Mouse (Mus musculus) heart, postnatal 36 days (tissue): ENCODE measurements around the gene Olfr543. TPM values are rescaled to one million over a fixed set of nuclear protein-coding genes. Genes with fewer than 3 reads are reported as not detected.
A peak's percentile ranks its signal among the peaks of the same experiment; 100 is the strongest.

Source experiments
- DNase-seq, 2 experiments: peaks; one replicate each; pipeline ENCODE4 v3.0.0; 2021 to 2022
- intact Hi-C: fragments of 180-260 bp; cut with DNase I; formaldehyde crosslinking; loops from one replicate; pipeline ENCODE4 v1.15.1; 2025
- total RNA-seq, 2 experiments: library from RNA; stranded (reverse); gene quantifications; 2 replicates each; pipeline ENCODE4 v1.2.3; 2021

Gene Olfr543
- total RNA-seq, 2 experiments from 2014 or later, result not detected

- DNase-seq, result no peak
- intact Hi-C loops, result no loop called here
Measured at GRCm38 (mm10) chr7:102478425-102478824, 3.1 kb downstream of the Olfr543 start.

- intact Hi-C loops, result no loop called here
- no peak for DNase-seq
Measured at GRCm38 (mm10) chr7:102477377-102477776, 4.1 kb downstream of the Olfr543 start.

DNA sequence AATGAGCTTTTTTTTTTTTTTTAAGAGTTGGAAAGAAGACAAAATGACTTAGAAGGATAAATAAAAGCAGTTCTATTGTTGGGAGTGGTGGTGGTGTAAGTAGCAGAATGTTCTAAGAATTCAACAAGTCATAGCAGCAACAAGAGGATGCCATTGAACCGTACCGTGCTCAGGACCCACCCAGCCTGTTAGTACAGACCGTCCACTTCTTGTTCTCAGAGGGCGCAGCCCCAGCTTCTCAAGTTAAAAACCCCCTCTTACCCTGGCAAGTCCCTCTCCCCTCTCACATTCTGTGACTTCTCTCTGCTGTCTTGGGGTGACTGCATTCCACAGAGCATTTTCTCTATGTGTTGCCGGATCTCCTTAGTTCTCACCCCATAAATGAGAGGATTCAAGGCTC lies 4.9 kb downstream of the Olfr543 start:
- intact Hi-C loops, result no loop called here
- DNase-seq, result no peak

DNA sequence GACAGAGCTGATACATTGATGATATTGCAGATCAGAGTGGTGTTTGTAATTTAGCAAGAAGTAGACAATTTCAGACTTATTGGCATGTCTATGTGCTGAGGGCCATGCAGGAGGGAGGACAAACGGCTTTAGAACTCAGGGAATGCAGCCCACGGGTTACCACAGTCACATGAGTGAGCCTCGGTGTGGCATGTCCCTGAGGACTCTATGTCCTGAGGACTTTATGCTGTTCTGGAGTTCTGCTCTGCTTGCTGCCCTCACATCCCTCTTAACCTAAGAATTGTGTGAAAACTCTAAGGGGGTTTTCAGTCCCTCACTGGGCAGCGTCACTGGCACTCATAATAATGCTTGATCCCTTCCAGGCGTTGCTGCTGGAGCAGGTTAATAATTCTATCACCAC lies 8.8 kb downstream of the Olfr543 start:
- intact Hi-C loops, result no loop called here
- DNase-seq, result no peak

DNA sequence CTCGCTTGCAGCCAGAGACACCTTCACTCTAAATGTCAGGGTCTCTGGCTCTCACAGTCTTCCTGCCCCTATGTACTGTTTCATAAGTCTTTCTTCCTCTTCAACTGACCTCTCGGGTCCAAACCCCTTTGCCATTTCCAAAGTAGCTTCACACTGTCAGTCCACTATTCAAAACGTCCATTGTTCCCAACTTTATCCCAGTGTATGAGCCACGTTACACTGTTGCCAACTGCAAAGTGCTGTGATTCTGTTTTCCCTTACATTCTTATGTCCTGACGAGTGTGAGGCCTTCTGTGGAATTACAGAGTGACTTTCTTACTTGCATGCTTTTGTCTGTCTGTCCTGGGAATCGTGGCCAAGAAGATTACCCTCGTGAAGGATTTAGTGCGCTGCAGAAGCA lies 13.9 kb downstream of the Olfr543 start:
- no peak for DNase-seq
- intact Hi-C loops, result no loop called here

GRCm38 (mm10) chr7:102458618-102459380 lies 22.7 kb downstream of the Olfr543 start:
- no peak for DNase-seq
- intact Hi-C loops, result no loop called here

DNA sequence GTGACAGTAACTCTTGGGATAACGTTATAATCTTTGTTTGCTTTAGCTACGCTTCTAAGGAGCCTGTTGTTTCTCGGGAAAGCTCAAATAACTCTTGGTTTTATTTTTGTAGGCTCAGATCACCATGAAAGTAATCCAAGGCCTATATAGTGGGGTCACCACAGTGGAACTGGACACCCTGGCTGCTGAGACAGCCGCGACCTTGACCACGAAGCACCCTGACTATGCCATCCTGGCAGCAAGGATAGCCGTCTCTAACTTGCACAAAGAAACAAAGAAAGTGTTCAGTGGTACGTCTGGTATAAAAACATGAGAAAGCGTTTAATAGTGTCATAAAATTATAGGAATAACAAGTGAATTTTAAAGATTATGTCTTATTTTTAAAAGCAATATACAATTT lies 35.0 kb downstream of the Olfr543 start:
- no peak for DNase-seq
- intact Hi-C loops, result no loop called here

DNA sequence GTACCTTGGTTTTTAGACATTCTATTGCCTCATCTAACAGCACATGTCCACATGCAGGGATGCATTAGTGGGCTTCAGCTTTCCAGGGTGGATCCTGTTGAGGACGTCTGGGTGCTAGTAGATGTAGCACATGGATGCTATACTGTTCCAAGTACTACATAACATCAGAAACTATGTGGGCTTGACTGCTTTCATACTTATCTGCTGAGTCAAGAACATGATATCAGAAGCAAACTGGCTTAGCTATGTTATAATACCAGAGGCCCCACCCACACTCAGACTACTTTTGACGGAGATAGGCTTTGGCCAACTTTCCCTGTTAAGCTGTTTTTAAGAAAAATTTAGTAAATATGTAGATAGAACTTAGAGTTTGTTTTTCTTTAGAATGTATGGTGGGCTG lies 37.2 kb downstream of the Olfr543 start:
- DNase-seq, result no peak
- intact Hi-C loops, result no loop called here

GRCm38 (mm10) chr7:102442432-102442831 lies 39.0 kb downstream of the Olfr543 start:
- intact Hi-C loops, result no loop called here
- DNase-seq, result no peak

DNA sequence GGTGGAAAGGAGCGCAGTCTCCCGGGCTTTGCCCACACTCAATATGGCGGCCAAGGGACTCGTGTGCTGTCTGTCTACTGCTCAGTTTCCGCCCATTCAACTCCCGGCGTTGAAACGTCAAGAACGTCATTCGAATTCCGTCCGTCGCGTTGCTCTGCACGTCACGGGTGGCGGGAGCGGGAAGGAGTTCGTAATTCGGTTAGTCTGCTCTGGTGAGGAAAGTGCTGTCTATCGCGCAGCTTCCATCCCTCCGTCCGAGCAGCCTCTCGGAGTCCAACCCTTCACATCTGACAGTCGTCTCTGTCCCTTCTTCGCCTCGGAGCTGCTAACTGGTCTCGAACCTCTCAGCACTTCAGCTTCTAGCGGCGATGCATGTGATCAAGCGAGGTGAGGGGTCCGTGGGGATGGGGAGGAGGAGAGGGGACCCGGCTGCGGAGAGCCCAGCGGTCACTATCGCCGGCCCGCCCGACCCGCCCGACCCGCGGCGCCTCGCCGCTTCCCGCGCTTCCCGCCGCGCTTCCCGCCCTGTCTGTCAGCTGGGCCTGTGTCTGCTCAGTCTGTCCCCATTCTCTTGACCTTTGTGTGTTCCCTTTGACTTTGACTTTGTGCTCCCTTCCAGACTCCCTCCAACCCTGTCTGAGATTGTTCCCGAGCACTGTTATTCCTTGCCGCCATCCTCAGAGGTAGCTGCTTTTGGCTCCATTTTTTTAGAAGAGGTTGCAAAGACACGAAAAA lies 39.7 kb downstream of the Olfr543 start, which contains the start of gene Rrm1:
TSS of gene Rrm1 (plus strand) at position 39 of the 735 bp plus-strand sequence.
- peak; percentile 91 to 94 for DNase-seq
- intact Hi-C loops, result no loop called here

GRCm38 (mm10) chr7:102440822-102441656 lies 40.4 kb downstream of the Olfr543 start:
- no peak for DNase-seq

GRCm38 (mm10) chr7:102434344-102434743 lies 47.1 kb downstream of the Olfr543 start:
- intact Hi-C loops, result no loop called here
- DNase-seq, result no peak

More at GRCm38 (mm10) chr7:102440822-102441656, 40.4 kb downstream of the Olfr543 start:
- intact Hi-C loops, result no loop called here

Other genes with a start within 250 kb of the Olfr543 start
- 10 to 100 TPM; 24.7 to 35.3 TPM for gene Rhog, start 225.6 kb downstream of the Olfr543 start, total RNA-seq
- 10 to 100 TPM; 21.8 to 29.7 TPM for gene Stim1, start 213.9 kb downstream of the Olfr543 start, total RNA-seq
- 10 to 100 TPM in 1 of 2 experiments, 1 to 10 TPM in 1; 9.6 to 10.9 TPM for gene Rrm1, start 40.0 kb downstream of the Olfr543 start, total RNA-seq
- gene Olfr544, start 6.6 kb upstream of the Olfr543 start, total RNA-seq, result not detected
- not detected for gene Olfr545, start 17.9 kb upstream of the Olfr543 start, total RNA-seq
- not detected for gene Olfr547, start 53.1 kb upstream of the Olfr543 start, total RNA-seq
- gene Olfr548-ps1, start 59.2 kb upstream of the Olfr543 start, total RNA-seq, result not detected
- gene Olfr549, start 68.2 kb upstream of the Olfr543 start, total RNA-seq, result not detected
- 1 to 10 TPM; 5.2 to 7.0 TPM for gene Trim21, start 83.8 kb upstream of the Olfr543 start, total RNA-seq
- gene Olfr550, start 89.8 kb upstream of the Olfr543 start, total RNA-seq, result under 1 TPM in 1 of 2 experiments, not detected in 1; 0.08 TPM
- gene Olfr551, start 110.2 kb upstream of the Olfr543 start, total RNA-seq, result not detected
- gene Olfr552, start 116.1 kb upstream of the Olfr543 start, total RNA-seq, result under 1 TPM; 0.14 TPM
- not detected for gene Olfr553, start 136.5 kb upstream of the Olfr543 start, total RNA-seq
- not detected for gene Olfr554, start 156.8 kb upstream of the Olfr543 start, total RNA-seq
- gene Olfr555, start 177.1 kb upstream of the Olfr543 start, total RNA-seq, result not detected
- gene Olfr556, start 183.2 kb upstream of the Olfr543 start, total RNA-seq, result not detected
- 1 to 10 TPM; 7.7 to 8.4 TPM for gene Trim68, start 205.6 kb upstream of the Olfr543 start, total RNA-seq
- gene Olfr557, start 214.2 kb upstream of the Olfr543 start, total RNA-seq, result not detected
- gene Olfr558, start 220.5 kb upstream of the Olfr543 start, total RNA-seq, result 1 to 10 TPM; 2.5 to 3.0 TPM
- gene Olfr33, start 237.4 kb upstream of the Olfr543 start, total RNA-seq, result not detected
- not detected for gene Olfr559, start 245.8 kb upstream of the Olfr543 start, total RNA-seq